Mouse (Mus musculus) layer of hippocampus, adult 18-20 months (tissue): ENCODE results near the gene Aurka. TPM values are rescaled to one million over a fixed set of nuclear protein-coding genes. Genes with fewer than 3 reads are reported as not detected.

Source experiments
- DNase-seq, 2 experiments: peaks; one replicate each; pipeline ENCODE4 v3.0.0; 2022; ENCODE audit warnings: low spot score in 2 of 2
- total RNA-seq, 2 experiments: library from RNA; stranded (reverse); gene quantifications; 2 replicates each; pipeline ENCODE4 v1.2.3; 2021

Aurka gene
- total RNA-seq, 2 experiments from 2014 or later: 1.4 to 1.7 TPM

- DNase-seq: no peak
Measured at GRCm38 (mm10) chr2:172381898-172382297, 11.6 kb upstream of the Aurka start.

GRCm38 (mm10) chr2:172381341-172381740 is 11.0 kb upstream of the Aurka start:
- no peak for DNase-seq

GRCm38 (mm10) chr2:172380513-172380912 is 10.2 kb upstream of the Aurka start:
- peak in 1 of 2 experiments; percentile 34 for DNase-seq

- DNase-seq: peak; percentile 30 to 49
Measured at GRCm38 (mm10) chr2:172378332-172378731, 8.0 kb upstream of the Aurka start.

- DNase-seq: no peak
Measured at GRCm38 (mm10) chr2:172376999-172377515, 6.7 kb upstream of the Aurka start.

GRCm38 (mm10) chr2:172376551-172376950 is 6.2 kb upstream of the Aurka start:
- no peak for DNase-seq

- no peak for DNase-seq
Measured at GRCm38 (mm10) chr2:172371258-172371657, 923 bp upstream of the Aurka start.

- no peak for DNase-seq
Measured at GRCm38 (mm10) chr2:172363176-172363575, 7.2 kb downstream of the Aurka start.

GRCm38 (mm10) chr2:172355833-172356232 is 14.5 kb downstream of the Aurka start:
- DNase-seq: no peak

GRCm38 (mm10) chr2:172354761-172355160 is 15.6 kb downstream of the Aurka start:
- DNase-seq: no peak

- no peak for DNase-seq
Measured at GRCm38 (mm10) chr2:172353218-172353617, 17.1 kb downstream of the Aurka start.

GRCm38 (mm10) chr2:172350773-172351172 is 19.6 kb downstream of the Aurka start:
- no peak for DNase-seq

- DNase-seq: no peak
Measured at GRCm38 (mm10) chr2:172349776-172350175, 20.6 kb downstream of the Aurka start.

- peak; percentile 27 to 46 for DNase-seq
Measured at GRCm38 (mm10) chr2:172348297-172348950, 21.9 kb downstream of the Aurka start.

GRCm38 (mm10) chr2:172346933-172347611 is 23.3 kb downstream of the Aurka start:
- no peak for DNase-seq

- peak in 1 of 2 experiments; percentile 45 for DNase-seq
Measured at GRCm38 (mm10) chr2:172346034-172346929, 24.1 kb downstream of the Aurka start.

GRCm38 (mm10) chr2:172345258-172345738 is 25.0 kb downstream of the Aurka start, which contains the start of gene Fam210b:
Gene Fam210b (plus strand): TSS chr2:172345565.
- DNase-seq: peak; percentile 95 to 96

GRCm38 (mm10) chr2:172344669-172345068 is 25.7 kb downstream of the Aurka start:
- no peak for DNase-seq

GRCm38 (mm10) chr2:172343751-172344150 is 26.6 kb downstream of the Aurka start:
- DNase-seq: no peak

- DNase-seq: no peak
Measured at GRCm38 (mm10) chr2:172341606-172342005, 28.7 kb downstream of the Aurka start.

- DNase-seq: no peak
Measured at GRCm38 (mm10) chr2:172340936-172341335, 29.4 kb downstream of the Aurka start.
